In the genomic region with DNA sequence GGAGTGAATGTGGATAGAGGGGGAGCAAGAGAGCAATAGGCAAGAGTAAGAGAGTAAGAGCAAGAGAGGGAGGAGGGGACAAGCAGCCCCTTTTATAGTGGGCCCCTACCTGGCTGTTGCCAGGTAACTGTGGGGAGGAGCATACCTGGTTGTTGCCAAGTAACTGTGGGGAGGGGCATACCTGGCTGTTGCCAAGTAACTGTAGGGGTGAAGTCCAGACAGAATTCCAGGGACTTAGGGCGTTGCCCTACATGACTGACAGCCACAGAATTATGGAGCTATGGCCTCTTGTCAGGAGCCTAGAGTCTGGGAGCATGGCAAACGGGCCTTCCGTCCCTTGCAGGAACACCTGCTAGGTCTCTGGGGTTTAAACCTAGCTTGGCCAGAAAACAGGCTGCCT, we compare ENCODE assay signal across 12 mouse cellular contexts.
"Had no signal": no experiment of that assay in that cellular context is flagged by ENCODE, and none has a peak within 500 bp of the region (broad histone marks: within the 10 kb centered on the region; RNA-seq: fewer than 3 reads in every experiment).

No protein-coding gene starts in this region.

- ATAC-seq: midbrain, embryonic 16.5 days had no signal

- H3K36me3 ChIP-seq: limb, embryonic 13.5 days; midbrain, embryonic 12.5 days; neural tube, embryonic 13.5 days had no signal

- H3K4me1 ChIP-seq: neural tube, embryonic 13.5 days had no signal

- H3K4me2 ChIP-seq: limb, embryonic 13.5 days; midbrain, embryonic 12.5 days; neural tube, embryonic 13.5 days had no signal

- H3K27me3 ChIP-seq: limb, embryonic 13.5 days; neural tube, embryonic 13.5 days had no signal

- H3K9me3 ChIP-seq: limb, embryonic 13.5 days; midbrain, embryonic 12.5 days; neural tube, embryonic 13.5 days had no signal

- H3K9ac ChIP-seq: limb, embryonic 13.5 days; liver, embryonic 14.5 days; midbrain, embryonic 12.5 days; neural tube, embryonic 13.5 days had no signal

- H3K27ac ChIP-seq: kidney, postnatal 0 days; layer of hippocampus, adult 2 months; limb, embryonic 13.5 days; liver, embryonic 14.5 days; midbrain, embryonic 12.5 days; neural tube, embryonic 13.5 days had no signal

- DNase-seq: kidney, adult 8-10 months; left cerebral cortex, postnatal 4 days; lung, adult 18-20 months; right cerebral cortex, postnatal 14 days; thymus, postnatal 4 days had no signal

- H3K4me3 ChIP-seq: layer of hippocampus, adult 2 months; limb, embryonic 13.5 days; midbrain, embryonic 12.5 days; neural tube, embryonic 13.5 days had no signal
